Mouse (Mus musculus) retina, adult 2 months (tissue): ENCODE data around the gene Vmn1r71.
"Not testable (repeated sequence)": the region's sequence is repeated elsewhere in the genome, so short reads cannot be mapped to it uniquely, and the experiment has no call there.

Experiments used
- DNase-seq: peaks from one replicate; pipeline ENCODE4 v3.0.0-alpha.2; 2012; ENCODE audit warnings: low read depth, low spot score

Gene Vmn1r71

DNA sequence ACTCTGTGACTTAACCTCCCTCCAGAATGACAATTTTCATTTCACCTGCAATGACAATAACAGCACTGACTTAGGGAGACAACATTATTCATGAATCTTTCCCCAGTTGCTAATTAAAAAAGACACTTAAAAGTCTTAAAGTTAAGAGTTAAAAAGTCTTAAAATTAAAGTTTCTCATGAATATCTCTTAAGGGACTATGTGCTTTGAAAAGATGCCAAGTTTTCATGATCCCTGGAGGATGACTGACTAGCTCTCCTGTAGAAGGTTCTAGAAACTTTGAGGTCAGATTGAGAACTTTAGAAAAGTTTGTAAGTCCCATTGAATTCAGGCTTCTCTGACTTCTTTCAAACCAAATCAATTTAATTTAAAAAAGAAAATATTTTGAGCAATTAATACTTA is at the start of gene Vmn1r71:
Gene Vmn1r71 (minus strand): TSS at position 101 of the 400 bp plus-strand sequence.
- no peak for DNase-seq

- not testable (repeated sequence) for DNase-seq
Measured at GRCm38 (mm10) chr7:10757551-10757950, 3.4 kb upstream of the Vmn1r71 start.
